Mouse (Mus musculus) frontal cortex, postnatal 10 days (tissue): ENCODE data around the gene Nrcam.

Source experiments
- DNase-seq, 2 experiments: peaks; one replicate each; pipeline ENCODE4 v3.0.0; 2022; ENCODE audit warnings: low spot score in 2 of 2, mixed read lengths in 1 of 2

The Nrcam gene

DNA sequence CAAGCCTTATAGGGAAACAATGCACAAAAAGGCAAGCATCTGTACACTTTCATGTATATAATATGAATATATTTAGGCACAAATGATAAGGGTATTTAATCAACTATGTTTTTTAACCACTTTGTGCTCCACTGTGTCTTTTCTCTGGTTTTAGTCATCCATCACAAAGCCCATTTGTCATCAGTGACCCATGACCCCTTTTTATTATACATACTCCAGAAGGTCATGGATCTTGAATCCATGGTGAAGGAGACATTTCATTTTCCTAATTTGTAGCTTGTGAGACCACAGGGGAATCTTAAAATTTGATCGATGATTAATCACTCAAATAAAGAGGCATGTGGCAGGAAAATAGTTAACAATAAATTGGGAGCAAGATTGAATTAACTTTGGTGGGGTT lies 29.2 kb downstream of the Nrcam start:
- DNase-seq, result no peak

DNA sequence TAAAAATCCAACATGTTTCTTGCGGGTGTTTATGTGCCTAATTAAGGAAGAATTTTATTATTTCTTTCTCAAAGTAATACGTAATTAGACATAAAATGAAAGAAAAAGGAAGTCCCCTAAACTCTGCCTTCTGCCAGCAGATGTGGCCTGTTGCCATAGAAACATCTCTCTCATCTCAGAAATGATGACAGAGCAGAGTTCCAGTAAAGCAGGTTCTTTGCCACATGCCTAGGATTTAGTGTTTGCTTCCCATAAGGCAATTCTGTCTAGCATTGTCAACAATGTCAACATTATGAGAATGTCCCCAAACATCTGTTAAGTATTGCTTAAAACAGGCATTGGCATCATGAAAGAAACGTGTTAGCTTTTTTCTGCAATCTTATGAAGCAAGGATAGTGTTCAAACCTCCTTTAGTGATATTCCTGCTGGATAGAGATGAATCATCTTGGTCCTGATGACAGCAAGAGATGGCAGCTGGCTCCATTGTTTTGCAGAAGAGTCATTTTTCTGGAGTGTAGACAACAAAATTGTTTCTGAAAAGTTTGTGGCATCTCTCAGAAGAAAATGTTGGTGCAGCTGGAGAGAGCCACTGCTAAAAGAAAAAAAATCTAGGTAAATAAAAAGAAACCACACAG lies 42.5 kb downstream of the Nrcam start:
- no peak for DNase-seq

GRCm38 (mm10) chr12:44375956-44376355 lies 47.3 kb downstream of the Nrcam start:
- DNase-seq, result no peak

DNA sequence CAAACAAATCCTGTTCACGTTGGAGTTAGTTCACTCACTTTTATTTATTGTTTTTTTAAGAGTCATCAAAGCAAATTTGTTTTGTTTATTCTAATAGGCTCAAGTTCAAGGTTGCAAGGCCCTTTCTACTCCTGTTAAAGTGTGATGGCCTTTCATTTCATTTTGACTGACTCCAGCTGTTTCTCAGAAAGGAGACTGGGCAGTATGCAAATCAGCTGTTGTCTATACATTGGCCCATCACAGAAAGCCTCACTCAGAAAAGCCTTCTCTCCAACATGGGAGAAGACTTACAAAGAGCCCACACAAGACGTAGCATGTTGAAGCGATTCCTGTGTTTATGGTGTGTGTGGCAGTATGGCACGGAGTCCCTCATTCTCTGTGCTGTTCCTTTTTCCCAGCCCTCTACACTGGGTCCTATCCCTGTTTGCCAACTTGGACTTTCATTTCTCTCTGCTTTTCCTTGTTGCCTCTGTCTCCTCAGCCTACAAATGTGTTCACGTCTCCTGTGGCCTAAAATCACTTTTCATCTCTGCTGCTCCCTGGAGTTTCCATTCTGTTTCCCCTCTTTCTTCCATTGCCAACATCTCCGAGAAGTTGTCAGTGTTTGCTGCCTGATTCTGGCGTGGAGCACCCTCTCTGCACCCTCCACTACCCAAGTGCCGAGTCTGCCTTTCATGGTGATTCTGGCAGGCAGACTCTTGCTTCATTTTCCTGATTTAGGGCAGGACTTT lies 49.9 kb downstream of the Nrcam start:
- DNase-seq, result no peak

DNA sequence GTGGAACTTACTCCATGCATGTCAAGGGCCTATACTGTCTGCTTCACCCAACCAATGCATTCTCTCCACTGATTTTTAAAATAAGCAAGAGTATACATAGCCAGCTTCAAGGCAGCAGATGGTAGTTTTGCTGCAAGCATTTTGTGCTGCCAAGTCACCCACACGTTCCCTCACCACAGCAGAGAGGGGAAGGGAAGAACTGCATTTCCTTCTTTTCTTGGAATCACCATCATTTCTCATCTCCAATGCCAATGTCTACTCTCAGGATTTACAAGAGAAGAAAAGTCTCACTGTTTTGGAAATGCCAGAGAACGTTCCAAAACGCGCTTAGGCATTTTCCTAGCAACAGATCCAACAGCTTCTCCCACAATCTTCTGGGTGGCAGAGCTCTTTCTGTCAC lies 52.1 kb downstream of the Nrcam start:
- peak; percentile 35 to 43 for DNase-seq

- DNase-seq, result no peak
Observed at GRCm38 (mm10) chr12:44386398-44386797, 57.7 kb downstream of the Nrcam start.

DNA sequence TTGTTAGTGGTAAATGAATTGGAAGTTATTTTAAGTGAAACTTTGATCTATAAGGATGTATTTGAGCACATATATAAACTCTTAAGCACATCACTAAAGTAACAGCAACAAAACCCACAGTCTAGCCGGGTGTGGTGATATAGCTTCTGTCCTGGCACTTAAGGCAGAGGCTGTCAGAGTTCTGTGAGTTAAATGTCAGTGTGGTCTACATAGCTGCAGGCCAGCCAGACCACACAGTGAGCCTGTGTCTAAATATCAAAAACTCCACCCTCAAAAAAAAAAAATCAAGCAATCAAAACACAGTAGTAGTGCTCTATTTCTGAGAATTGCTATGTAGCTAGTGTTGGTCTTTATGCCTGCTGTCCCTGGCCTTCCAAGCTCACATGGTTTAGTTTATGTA lies 59.5 kb downstream of the Nrcam start:
- DNase-seq, result no peak

GRCm38 (mm10) chr12:44390391-44391137 lies 61.9 kb downstream of the Nrcam start:
- no peak for DNase-seq

DNA sequence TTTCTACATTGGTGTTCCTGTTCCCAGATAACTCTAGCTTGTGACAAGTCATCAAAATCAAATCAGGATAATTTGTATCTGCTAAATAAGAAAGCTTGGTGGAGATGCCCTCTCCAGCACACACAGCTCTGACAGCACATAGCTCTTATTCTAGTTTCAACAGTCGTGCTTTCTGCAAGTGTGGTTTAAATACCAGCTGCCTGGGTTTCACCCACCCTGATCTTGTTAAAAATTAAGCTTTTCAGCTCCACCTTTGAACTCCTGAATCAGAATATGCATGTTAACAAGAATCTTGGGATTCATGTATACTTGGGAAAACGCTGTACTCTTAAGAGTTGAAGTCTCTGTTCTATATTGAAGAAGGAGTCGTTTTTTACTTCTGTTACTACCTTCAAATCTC lies 66.2 kb downstream of the Nrcam start:
- DNase-seq, result no peak

GRCm38 (mm10) chr12:44397782-44398181 lies 69.1 kb downstream of the Nrcam start:
- DNase-seq, result no peak

DNA sequence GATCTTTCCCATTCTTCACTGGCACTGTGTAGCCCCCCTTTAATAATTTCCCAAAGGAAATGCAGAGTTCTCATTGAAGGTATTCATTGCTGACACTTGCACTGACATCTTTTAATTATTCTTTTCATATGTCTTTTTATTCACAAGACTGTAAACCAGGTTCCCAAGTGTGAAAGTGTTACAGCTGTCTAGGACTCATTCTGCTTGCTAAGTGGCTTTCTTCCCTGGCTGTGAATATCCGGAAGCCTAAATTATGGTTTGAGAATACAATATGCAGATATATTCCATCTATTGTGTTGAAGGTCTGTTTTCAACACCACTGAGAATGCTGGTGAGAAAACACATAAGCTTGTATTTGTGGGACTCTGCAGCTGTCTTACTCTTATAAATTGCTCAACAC lies 73.4 kb downstream of the Nrcam start:
- no peak for DNase-seq

- no peak for DNase-seq
Observed at GRCm38 (mm10) chr12:44403270-44403669, 74.6 kb downstream of the Nrcam start.

- DNase-seq, result no peak
Observed at GRCm38 (mm10) chr12:44403731-44404424, 75.2 kb downstream of the Nrcam start.

- peak; percentile 22 to 66 for DNase-seq
Observed at GRCm38 (mm10) chr12:44409786-44410185, 81.1 kb downstream of the Nrcam start.

- DNase-seq, result no peak
Observed at GRCm38 (mm10) chr12:44411031-44411430, 82.3 kb downstream of the Nrcam start.

DNA sequence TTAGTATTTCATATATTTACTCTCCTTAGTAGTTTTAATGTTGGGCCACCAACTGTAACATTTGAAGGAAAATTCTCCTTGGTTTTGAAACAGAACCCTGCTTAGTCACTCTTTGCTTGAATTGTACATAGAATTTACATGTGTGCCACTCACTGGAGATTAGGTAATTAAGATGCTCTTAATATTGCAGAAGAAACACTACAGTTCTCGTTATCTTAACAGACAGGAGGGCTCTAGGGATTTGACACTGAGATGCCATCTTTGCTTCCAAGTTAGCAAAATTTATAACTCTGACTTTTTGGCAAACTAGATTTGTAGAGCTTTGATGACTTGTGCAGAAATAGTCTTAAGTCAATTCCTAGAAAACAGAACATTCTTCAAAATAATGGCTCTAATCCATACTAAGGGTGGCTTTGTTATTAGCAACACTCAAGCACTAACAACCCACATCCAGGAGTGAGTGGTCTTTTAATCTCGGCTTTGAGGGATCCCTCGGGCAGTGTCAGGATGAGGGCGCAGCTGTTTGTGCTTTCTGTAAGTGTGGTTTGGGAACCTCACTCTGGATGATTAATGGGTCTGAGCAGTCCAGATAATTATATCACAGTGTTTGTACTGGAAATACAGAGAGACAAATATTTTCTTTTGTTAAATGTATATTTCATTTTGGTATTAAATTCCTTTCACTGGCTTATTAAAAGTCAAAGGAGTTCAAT lies 93.6 kb downstream of the Nrcam start:
- DNase-seq, result no peak

- DNase-seq, result no peak
Observed at GRCm38 (mm10) chr12:44422867-44423255, 94.2 kb downstream of the Nrcam start.

- no peak for DNase-seq
Observed at GRCm38 (mm10) chr12:44424011-44424410, 95.3 kb downstream of the Nrcam start.

DNA sequence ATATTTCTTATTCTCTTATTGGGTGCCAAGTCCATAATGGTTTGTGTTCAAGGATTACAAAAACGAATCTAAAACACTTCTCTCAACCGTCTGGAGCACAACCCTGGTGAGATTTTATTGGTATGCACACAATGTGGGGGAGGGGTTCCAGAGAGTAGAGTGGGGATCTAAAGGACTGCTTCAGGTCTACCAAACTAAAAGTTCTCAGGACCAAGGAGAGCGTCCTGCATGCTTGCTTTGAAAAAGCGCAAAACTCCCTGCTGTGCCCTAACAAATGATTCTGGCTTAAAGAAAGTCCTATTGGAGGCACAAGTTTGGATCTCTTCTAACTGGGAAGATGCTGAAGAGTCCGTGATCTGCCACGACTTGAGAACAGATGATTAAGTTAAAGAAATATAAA lies 96.4 kb downstream of the Nrcam start:
- DNase-seq, result no peak

DNA sequence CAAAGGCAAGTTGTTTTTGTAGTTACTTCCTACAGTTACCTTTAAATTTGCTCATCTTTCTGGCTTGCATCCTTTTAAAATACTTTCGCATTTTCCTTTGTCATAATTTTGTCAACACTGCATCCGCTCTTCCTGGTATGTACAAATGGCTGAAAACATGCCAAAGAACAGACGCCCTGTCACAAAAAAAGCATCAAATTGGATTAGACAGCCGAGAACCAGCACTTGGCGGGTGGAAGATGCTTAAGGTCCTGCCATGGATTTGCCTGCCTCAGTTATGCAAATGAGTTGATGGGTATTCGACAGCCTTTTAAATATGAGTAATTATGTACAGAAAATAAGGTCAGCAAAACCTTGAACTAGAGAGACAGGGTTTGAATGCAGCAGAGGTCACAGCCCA lies 101.7 kb downstream of the Nrcam start:
- DNase-seq, result no peak

- DNase-seq, result peak in 1 of 2 experiments; percentile 37
Observed at GRCm38 (mm10) chr12:44430996-44431395, 102.3 kb downstream of the Nrcam start.

DNA sequence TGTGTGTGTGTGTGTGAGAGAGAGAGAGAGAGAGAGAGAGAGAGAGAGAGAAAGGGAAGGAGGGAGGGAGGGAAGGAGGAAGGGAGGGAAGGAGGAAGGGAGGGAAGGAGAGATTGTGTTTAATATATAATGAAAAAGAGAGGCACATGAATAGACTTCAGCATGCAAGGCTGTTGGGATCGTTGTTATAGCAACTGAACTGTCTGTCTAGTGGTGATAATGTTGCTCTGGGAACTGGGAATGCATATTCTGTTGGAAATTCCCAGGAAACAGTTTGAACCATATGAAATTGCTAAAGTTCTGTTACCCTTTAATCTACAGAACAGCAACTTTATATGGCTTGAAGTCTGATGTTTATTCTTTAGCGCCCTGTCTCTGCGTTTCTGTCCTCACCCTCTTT lies 104.0 kb downstream of the Nrcam start:
- no peak for DNase-seq
